Mouse (Mus musculus) myocyte (in vitro differentiated cells): ENCODE measurements around the gene Ccdc87. TPM values are rescaled to one million over a fixed set of nuclear protein-coding genes. Genes with fewer than 3 reads are reported as not detected.

Source experiments
- H3K27me3 ChIP-seq: one replicate; pipeline ENCODE4 v1.6.1; 2011; ENCODE audit not compliant: control insufficient read depth, insufficient read depth, insufficient read length
- H3K36me3 ChIP-seq: one replicate; pipeline ENCODE4 v1.6.1; 2011; ENCODE audit not compliant: control insufficient read depth, insufficient read depth
- H3K4me2 ChIP-seq: one replicate; pipeline ENCODE4 v1.6.1; 2011; ENCODE audit warnings: low read depth, control low read depth
- H3K4me3 ChIP-seq: one replicate; pipeline ENCODE4 v1.5.1; 2011; ENCODE audit warnings: mild to moderate bottlenecking, control low read depth, moderate library complexity
- H3K79me2 ChIP-seq: one replicate; pipeline ENCODE4 v1.6.1; 2011; ENCODE audit not compliant: control insufficient read depth, insufficient read depth
- H3ac ChIP-seq: one replicate; pipeline ENCODE4 v1.6.1; 2011; ENCODE audit not compliant: control insufficient read depth, insufficient read length
- CEBPB ChIP-seq: IDR thresholded peaks from 2 replicates; pipeline ENCODE4 v1.6.1; 2011; ENCODE audit warnings: mild to moderate bottlenecking, moderate library complexity; ENCODE audit not compliant: poor library complexity, insufficient read depth, severe bottlenecking
- E2F4 ChIP-seq: IDR thresholded peaks from one replicate; pipeline ENCODE4 v1.6.1; 2011; ENCODE audit warnings: mild to moderate bottlenecking, control low read depth, moderate library complexity; ENCODE audit not compliant: insufficient read depth
- MAX ChIP-seq: IDR thresholded peaks from one replicate; pipeline ENCODE4 v1.6.1; 2011; ENCODE audit warnings: low read depth, mild to moderate bottlenecking, control low read depth
- MYOD1 ChIP-seq, 3 experiments: IDR thresholded peaks; one replicate each; pipeline ENCODE4 v1.6.1; 2011; ENCODE audit warnings: control low read depth in 2 of 3, low read depth in 2 of 3, mild to moderate bottlenecking in 2 of 3, moderate library complexity in 1 of 3; ENCODE audit not compliant: insufficient read length in 2 of 3, control insufficient read depth in 1 of 3
- MYOG ChIP-seq, 3 experiments: IDR thresholded peaks; one replicate each; pipeline ENCODE4 v1.6.1; 2011; ENCODE audit warnings: control low read depth in 2 of 3, low read depth in 2 of 3, mild to moderate bottlenecking in 2 of 3; ENCODE audit not compliant: insufficient read length in 2 of 3, control insufficient read depth in 1 of 3, insufficient read depth in 1 of 3
- POLR2A ChIP-seq: IDR thresholded peaks from one replicate; pipeline ENCODE4 v1.6.1; 2011; ENCODE audit warnings: low read depth, mild to moderate bottlenecking, control low read depth, moderate library complexity; ENCODE audit not compliant: insufficient read length
- POLR2AphosphoS2 ChIP-seq: IDR thresholded peaks from one replicate; pipeline ENCODE4 v1.6.1; 2011; ENCODE audit warnings: low read depth, control low read depth; ENCODE audit not compliant: insufficient read length
- REST ChIP-seq: IDR thresholded peaks from one replicate; pipeline ENCODE4 v1.6.1; 2011; ENCODE audit warnings: mild to moderate bottlenecking, control low read depth, moderate library complexity; ENCODE audit not compliant: insufficient read depth, insufficient read length
- SRF ChIP-seq: IDR thresholded peaks from one replicate; pipeline ENCODE4 v1.6.1; 2011; ENCODE audit warnings: low read depth; ENCODE audit not compliant: control insufficient read depth, insufficient read length
- TCF12 ChIP-seq: IDR thresholded peaks from one replicate; pipeline ENCODE4 v1.6.1; 2011; ENCODE audit warnings: mild to moderate bottlenecking, control low read depth; ENCODE audit not compliant: poor library complexity, insufficient read depth, severe bottlenecking
- TCF3 ChIP-seq: IDR thresholded peaks from one replicate; pipeline ENCODE4 v1.6.1; 2011; ENCODE audit warnings: low read depth, control low read depth; ENCODE audit not compliant: insufficient read length
- USF1 ChIP-seq: IDR thresholded peaks from one replicate; pipeline ENCODE4 v1.6.1; 2011; ENCODE audit warnings: low read depth, mild to moderate bottlenecking, control low read depth, moderate library complexity
- polyA plus RNA-seq: library from polyadenylated mRNA; unstranded; fragments of >200 nt; fragmentation: generic; extraction: Trizol; gene quantifications from one replicate; pipeline ENCODE4 v1.2.1, GENCODE M21; 2012; ENCODE audit warnings: missing spikeins

The Ccdc87 gene
- polyA plus RNA-seq, result 0.04 TPM

GRCm38 (mm10) chr19:4839149-4839548 is at the start of gene Ccdc87, which contains the start of gene Ccs:
TSS of gene Ccdc87 (plus strand) at chr19:4839366.
TSS of gene Ccs (minus strand) at chr19:4839332.
- H3K36me3 ChIP-seq, result no peaks in the 10 kb centered on the region
- TF ChIP-seq POLR2A, result peak; percentile 90
- TF ChIP-seq MAX, result no peak
- TF ChIP-seq CEBPB, result no peak
- TF ChIP-seq SRF, result no peak
- no peak for TF ChIP-seq MYOG (IDR thresholded peaks at IDR 0.05; ENCODE audit: control insufficient read depth in 1 of 3, insufficient read depth in 1 of 3, insufficient read length in 2 of 3, low read depth in 2 of 3)
- TF ChIP-seq REST, result no peak
- peak; percentile 86 for TF ChIP-seq POLR2AphosphoS2
- peak within 1 kb of the TSS; percentile 44 for H3ac ChIP-seq
- H3K4me2 ChIP-seq, result peak within 1 kb of the TSS; percentile 72
- H3K4me3 ChIP-seq, result peak within 1 kb of the TSS; percentile 38
- H3K79me2 ChIP-seq, result no peaks in the 10 kb centered on the region
- H3K27me3 ChIP-seq, result peaks cover 26% of the 10 kb centered on the region

GRCm38 (mm10) chr19:4793281-4793830 is 45.8 kb upstream of the Ccdc87 start:
- TF ChIP-seq USF1 (no peak), MYOD1 (IDR thresholded peaks at IDR 0.05; ENCODE audit: control insufficient read depth in 1 of 3, insufficient read length in 2 of 3, low read depth in 2 of 3) (no peak), REST (no peak)
- Histone ChIP-seq H3K79me2 (peaks cover 94% of the 10 kb centered on the region), H3K4me2 (peak overlapping the region; percentile 76), H3K4me3 (peak overlapping the region; percentile 74), H3K36me3 (peaks cover 40% of the 10 kb centered on the region), H3ac (peak overlapping the region; percentile 39), H3K27me3 (no peaks in the 10 kb centered on the region)

- H3K36me3 ChIP-seq, result peaks cover 35% of the 10 kb centered on the region
- H3ac ChIP-seq, result peak within 1 kb of the TSS; percentile 39
- H3K4me2 ChIP-seq, result peak within 1 kb of the TSS; percentile 96
- peak within 1 kb of the TSS; percentile 74 for H3K4me3 ChIP-seq
- no peak for TF ChIP-seq TCF12
- TF ChIP-seq E2F4, result peak; percentile 57
- no peak for TF ChIP-seq TCF3
- no peak for TF ChIP-seq MYOD1 (IDR thresholded peaks at IDR 0.05; ENCODE audit: control insufficient read depth in 1 of 3, insufficient read length in 2 of 3, low read depth in 2 of 3)
- no peak for TF ChIP-seq REST
- peak; percentile 84 for TF ChIP-seq POLR2AphosphoS2
- TF ChIP-seq USF1, result no peak
- TF ChIP-seq SRF, result peak; percentile 6
- TF ChIP-seq MAX, result peak; percentile 86
- TF ChIP-seq CEBPB, result peak; percentile 65
- peak; percentile 75 for TF ChIP-seq POLR2A
- H3K79me2 ChIP-seq, result peaks cover 94% of the 10 kb centered on the region
- H3K27me3 ChIP-seq, result no peaks in the 10 kb centered on the region
These were observed 45.2 kb upstream of the Ccdc87 start, which contains the start of gene Rbm4 for GRCm38 (mm10) chr19:4793831-4794422. TSS of gene Rbm4 (minus strand) at chr19:4793901.

- no peaks in the 10 kb centered on the region for H3K27me3 ChIP-seq
- H3K79me2 ChIP-seq, result peaks cover 94% of the 10 kb centered on the region
- H3K4me2 ChIP-seq, result no peak overlapping the region
- no peak for TF ChIP-seq POLR2A
- no peak for TF ChIP-seq REST
- no peak for TF ChIP-seq POLR2AphosphoS2
- no peak for TF ChIP-seq E2F4
- no peak for TF ChIP-seq MYOG (IDR thresholded peaks at IDR 0.05; ENCODE audit: control insufficient read depth in 1 of 3, insufficient read depth in 1 of 3, insufficient read length in 2 of 3, low read depth in 2 of 3)
- TF ChIP-seq TCF3, result no peak
- no peak overlapping the region for H3ac ChIP-seq
- no peak overlapping the region for H3K4me3 ChIP-seq
- peaks cover 19% of the 10 kb centered on the region for H3K36me3 ChIP-seq
These were observed 43.2 kb upstream of the Ccdc87 start for GRCm38 (mm10) chr19:4795929-4796328.

GRCm38 (mm10) chr19:4797846-4798245 is 41.3 kb upstream of the Ccdc87 start:
- Histone ChIP-seq H3K4me2 (no peak overlapping the region), H3K27me3 (no peaks in the 10 kb centered on the region), H3K36me3 (peaks cover 6% of the 10 kb centered on the region), H3K79me2 (peaks cover 94% of the 10 kb centered on the region), H3ac (no peak overlapping the region), H3K4me3 (no peak overlapping the region)
- TF ChIP-seq MYOD1 (IDR thresholded peaks at IDR 0.05; ENCODE audit: control insufficient read depth in 1 of 3, insufficient read length in 2 of 3, low read depth in 2 of 3), result no peak
- no peak for TF ChIP-seq REST
- no peak for TF ChIP-seq POLR2AphosphoS2
- no peak for TF ChIP-seq TCF12
- no peak for TF ChIP-seq MYOG (IDR thresholded peaks at IDR 0.05; ENCODE audit: control insufficient read depth in 1 of 3, insufficient read depth in 1 of 3, insufficient read length in 2 of 3, low read depth in 2 of 3)
- TF ChIP-seq E2F4, result no peak
- TF ChIP-seq TCF3, result no peak
- TF ChIP-seq CEBPB, result no peak
- no peak for TF ChIP-seq USF1
- no peak for TF ChIP-seq MAX
- TF ChIP-seq SRF, result no peak
- no peak for TF ChIP-seq POLR2A
